Mouse (Mus musculus): ENCODE measurements at regions not wholly inside any gene's neighbourhood (a gene's known extent, or its start where the extent isn't known, plus 50 kb on each side); places are given as distances from the start of the nearest gene placed in this dataset.

DNA sequence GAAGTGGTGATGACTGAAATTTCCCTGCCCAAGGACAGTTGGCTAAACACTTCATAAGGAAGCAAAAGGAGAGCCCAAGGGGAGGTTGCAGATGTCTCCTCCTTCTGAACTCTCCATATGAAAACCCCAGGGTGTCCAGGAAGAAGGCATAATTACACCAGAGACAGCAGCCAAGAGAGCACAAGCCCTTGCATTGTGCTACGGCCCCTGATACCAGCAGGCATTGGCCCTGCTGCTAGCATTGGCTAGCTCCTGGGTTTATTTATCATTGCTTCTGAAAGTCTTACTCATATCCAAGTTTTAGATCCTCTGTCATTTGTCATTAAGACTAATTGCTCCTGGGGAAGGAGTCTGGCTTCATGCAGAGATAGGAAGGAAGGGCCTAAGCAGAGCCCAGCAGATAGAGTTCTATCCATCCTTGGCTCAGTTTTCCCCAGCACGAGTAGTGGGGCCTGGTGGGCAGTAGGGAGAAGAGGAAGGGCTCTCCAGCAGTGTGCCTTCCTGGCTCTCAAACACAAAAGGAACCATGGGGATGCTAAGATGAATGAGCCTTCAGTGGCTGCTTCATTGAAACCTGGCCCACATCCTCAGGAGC lies 98.5 kb upstream of the Tmc3 start:
- no peak for DNase-seq

DNA sequence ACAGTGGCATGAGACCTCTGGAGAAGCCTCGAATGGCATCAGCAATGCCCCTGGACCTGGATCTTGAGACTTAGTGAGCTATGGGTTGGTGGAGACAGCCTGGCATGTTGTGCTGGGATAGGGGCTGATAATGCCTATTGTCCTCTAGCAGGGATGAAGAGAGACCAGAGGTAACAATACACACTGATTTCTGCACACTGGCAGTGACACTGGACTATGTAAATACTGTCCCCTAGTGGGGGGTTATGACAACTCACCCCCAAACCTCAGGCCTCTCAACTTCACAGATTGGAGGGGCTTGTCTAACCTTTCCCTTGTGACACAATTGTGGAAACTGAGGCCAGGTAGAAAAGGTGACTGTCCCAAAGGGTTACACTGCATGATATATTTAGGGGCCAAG lies 94.9 kb upstream of the Tmc3 start:
- no peak for DNase-seq

DNA sequence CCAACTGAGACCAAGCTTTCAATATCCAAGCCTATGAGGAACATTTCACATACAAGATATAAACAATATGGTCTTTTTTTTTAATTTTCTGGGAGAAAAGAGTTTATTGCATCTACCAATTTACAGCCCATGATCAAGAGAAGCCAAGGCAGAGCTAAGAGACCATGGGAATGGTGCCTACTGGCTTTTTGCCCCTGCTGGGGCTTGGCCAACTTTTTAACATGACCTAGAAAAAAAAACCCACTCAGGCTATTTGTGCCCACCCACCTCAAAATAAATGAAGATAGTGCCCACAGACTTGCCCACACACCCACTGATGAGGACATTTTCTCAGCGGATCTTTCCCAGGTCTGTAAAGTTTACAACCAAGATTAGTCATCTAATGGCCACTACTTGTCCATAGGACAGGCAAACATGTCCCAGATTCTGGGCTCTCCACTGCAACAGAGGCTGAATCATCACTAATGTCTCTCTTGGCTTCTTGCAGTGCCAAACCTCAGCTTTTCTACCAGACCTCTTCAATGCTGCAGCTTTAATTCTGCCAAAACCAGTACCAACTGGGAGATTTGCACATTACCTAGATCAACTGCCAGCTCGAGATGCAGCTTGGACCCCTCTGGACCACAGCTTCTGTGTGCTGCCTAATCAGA lies 79.6 kb upstream of the Tmc3 start:
- no peak for DNase-seq

DNA sequence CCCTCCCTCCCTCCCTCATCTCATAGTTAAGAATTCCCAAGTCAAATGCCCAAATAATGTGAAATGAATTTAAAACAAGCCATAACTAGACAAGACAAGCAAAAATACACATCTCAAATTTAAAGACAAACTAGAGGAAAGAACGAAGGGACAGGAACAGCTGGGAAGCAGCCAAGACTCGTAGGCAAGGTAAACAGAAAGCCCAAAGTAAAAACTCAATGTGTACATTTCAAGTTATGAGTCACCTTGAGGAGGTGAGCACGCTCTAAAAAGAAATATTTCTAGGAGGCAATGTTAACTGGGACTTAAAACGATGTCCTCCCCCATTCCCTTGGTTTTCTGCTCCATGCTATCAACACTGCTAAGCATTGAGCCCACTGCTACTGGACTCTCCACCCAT lies 68.4 kb upstream of the Tmc3 start:
- no peak for DNase-seq

DNA sequence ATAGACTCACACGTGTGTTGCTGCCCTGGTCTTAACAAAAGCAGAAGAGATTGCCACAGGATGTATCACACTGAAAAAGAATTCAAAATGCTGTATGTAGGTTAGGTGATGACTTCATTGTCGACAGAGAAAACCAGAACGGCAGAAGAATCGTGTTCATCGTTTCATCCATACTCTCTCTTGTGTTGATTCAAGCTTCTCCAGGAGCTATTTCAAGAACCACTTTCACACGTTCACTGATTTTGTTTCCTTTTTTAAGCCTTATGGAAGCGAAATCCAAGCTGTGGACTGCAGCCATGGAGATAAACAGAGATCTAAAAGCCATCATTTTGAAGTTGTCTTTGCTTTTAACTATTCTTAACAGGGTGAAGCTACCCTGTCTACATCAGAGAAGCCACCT lies 63.2 kb upstream of the Tmc3 start:
- DNase-seq = no peak
